Mouse (Mus musculus): ENCODE data around the gene P2rx7. TPM values are rescaled to one million over a fixed set of nuclear protein-coding genes. Genes with fewer than 3 reads are reported as not detected.

P2rx7 gene
- polyA plus RNA-seq, 1 experiment from 2014 or later, result 1.8 TPM

DNA sequence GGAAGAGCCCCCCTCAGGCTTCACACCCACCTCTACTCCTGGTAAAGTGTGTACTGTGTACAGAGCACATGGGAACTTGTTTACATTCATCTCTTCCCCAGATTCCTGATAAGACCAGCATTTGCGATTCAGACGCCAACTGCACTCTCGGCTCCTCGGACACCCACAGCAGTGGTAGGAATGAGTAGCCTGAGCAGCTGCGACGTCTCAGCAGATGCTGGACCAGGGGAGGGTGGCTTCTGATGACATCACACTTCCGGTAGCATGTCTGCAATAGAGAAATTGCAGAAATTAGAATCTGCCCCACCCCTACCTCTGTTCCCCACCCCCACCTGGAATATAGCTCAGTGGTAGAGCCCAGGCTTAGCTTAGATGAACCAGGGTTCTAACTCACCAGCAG lies 74.7 kb downstream of the P2rx7 start:
- no peak for ATAC-seq (replicated peaks; ENCODE audit: low FRiP score, low TSS enrichment, low read depth)
- no peak overlapping the region for H3K27ac ChIP-seq (ENCODE audit: low read depth)

DNA sequence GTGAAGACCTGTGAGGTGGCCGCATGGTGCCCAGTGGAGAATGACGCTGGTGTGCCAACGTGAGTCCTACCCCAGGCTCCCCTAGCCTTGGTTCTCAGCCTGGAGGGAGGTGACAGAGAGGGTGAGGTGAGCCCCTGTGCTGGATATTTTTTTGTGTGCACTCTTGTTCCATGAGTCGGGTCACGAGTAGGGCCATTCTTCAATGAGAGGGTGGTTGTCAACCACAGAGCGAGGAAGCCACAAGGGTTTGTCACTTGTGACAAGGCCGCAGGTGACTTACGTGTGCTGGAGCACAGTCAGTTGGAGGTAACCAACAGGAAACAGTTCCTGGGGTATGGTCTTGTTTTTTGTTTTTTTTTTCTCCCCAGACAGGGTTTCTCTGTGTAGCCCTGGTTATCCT lies 75.5 kb downstream of the P2rx7 start:
- H3K9ac ChIP-seq (ENCODE audit: low read length), result no peak overlapping the region
- H3K4me1 ChIP-seq (replicated peaks; ENCODE audit: control insufficient read depth, insufficient read depth, low read length), result no peaks in the 10 kb centered on the region
- DNase-seq (ENCODE audit: low spot score) (no peak), ATAC-seq (replicated peaks; ENCODE audit: low FRiP score, low TSS enrichment, low read depth) (no peak)
- 89% methylated on average over 8 of the region's 8 CpGs for WGBS
- peaks cover 3% of the 10 kb centered on the region; the same call in 1 of the 2 replicates for H3K9me3 ChIP-seq (ENCODE audit: control insufficient read depth, low read length)
- H3K4me2 ChIP-seq (ENCODE audit: low read length), result no peak overlapping the region
- no peaks in the 10 kb centered on the region for H3K27me3 ChIP-seq (replicated peaks; ENCODE audit: control insufficient read depth, insufficient read depth, low read length)
- H3K27ac ChIP-seq (ENCODE audit: low read depth), result no peak overlapping the region
- H3K4me3 ChIP-seq (ENCODE audit: low read depth, low read length), result no peak overlapping the region
- H3K36me3 ChIP-seq (ENCODE audit: control insufficient read depth, insufficient read depth, low read length), result no peaks in the 10 kb centered on the region

More for the DNA sequence above, 74.7 kb downstream of the P2rx7 start:
- Histone ChIP-seq H3K4me1 (replicated peaks; ENCODE audit: control insufficient read depth, insufficient read depth, low read length) (no peaks in the 10 kb centered on the region), H3K36me3 (ENCODE audit: control insufficient read depth, insufficient read depth, low read length) (no peaks in the 10 kb centered on the region), H3K4me3 (ENCODE audit: low read depth, low read length) (no peak overlapping the region), H3K27me3 (replicated peaks; ENCODE audit: control insufficient read depth, insufficient read depth, low read length) (no peaks in the 10 kb centered on the region), H3K9ac (ENCODE audit: low read length) (0 out of 2 replicates have a peak overlapping the region, but pooled peaks have one; percentile 13), H3K9me3 (ENCODE audit: control insufficient read depth, low read length) (peaks cover 3% of the 10 kb centered on the region; the same call in 1 of the 2 replicates), H3K4me2 (ENCODE audit: low read length) (no peak overlapping the region)
- 39% methylated on average over 7 of the region's 7 CpGs for WGBS
- DNase-seq (ENCODE audit: low spot score), result no peak

DNA sequence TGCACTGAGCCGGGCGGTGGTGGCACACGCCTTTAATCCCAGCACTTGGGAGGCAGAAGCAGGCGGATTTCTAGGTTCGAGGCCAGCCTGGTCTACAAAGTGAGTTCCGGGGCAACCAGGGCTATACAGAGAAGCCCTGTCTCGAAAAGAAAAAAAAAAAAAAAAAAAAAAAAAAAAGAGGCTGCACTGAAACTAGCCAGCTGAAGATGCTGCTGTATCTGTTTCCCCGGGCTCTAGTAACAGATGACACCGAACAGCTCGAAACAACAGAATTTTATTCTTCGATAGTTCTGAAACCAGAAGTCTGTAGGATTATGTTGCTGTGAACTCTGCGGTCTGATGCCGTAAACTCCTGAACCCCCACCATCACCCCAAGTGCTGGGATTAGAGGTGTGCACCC lies 81.7 kb downstream of the P2rx7 start:
- no peaks in the 10 kb centered on the region for H3K27me3 ChIP-seq (replicated peaks; ENCODE audit: control insufficient read depth, insufficient read depth, low read length)
- 85% methylated on average over 13 of the region's 13 CpGs for WGBS
- no peak overlapping the region for H3K4me2 ChIP-seq (ENCODE audit: low read length)
- H3K4me3 ChIP-seq (ENCODE audit: low read depth, low read length), result no peak overlapping the region
- H3K4me1 ChIP-seq (replicated peaks; ENCODE audit: control insufficient read depth, insufficient read depth, low read length), result no peaks in the 10 kb centered on the region
- ATAC-seq (replicated peaks; ENCODE audit: low FRiP score, low TSS enrichment, low read depth) (no peak; the same call in 1 of the 2 replicates), DNase-seq (ENCODE audit: low spot score) (no peak)
- 0 out of 2 replicates have a peak, but pooled peaks cover 2% of the 10 kb centered on the region for H3K36me3 ChIP-seq (ENCODE audit: control insufficient read depth, insufficient read depth, low read length)
- peaks cover 3% of the 10 kb centered on the region; the same call in 1 of the 2 replicates for H3K9me3 ChIP-seq (ENCODE audit: control insufficient read depth, low read length)
- H3K27ac ChIP-seq (ENCODE audit: low read depth), result no peak overlapping the region
- H3K9ac ChIP-seq (ENCODE audit: low read length), result no peak overlapping the region

DNA sequence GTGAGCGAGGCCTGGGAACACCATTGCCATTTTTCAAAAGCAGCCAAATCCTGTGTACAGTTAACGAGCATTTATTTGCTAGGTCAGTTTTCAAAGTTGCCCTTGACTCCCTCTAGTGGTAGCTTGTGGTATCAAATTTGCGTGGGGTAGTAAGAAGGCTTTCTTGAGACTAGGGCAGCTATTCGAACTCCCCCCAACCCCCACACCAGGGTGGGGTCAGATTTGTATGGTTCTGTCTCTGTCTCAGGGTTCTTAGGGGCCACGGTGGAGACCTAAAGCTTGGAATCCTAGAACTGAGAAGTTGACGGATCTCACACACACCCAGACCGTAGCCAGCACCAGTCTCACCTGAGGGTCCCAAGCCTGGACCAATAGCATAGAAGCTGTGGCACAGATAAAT lies 82.4 kb downstream of the P2rx7 start:
- peaks cover 3% of the 10 kb centered on the region; the same call in 1 of the 2 replicates for H3K9me3 ChIP-seq (ENCODE audit: control insufficient read depth, low read length)
- no peak overlapping the region for H3K27ac ChIP-seq (ENCODE audit: low read depth)
- H3K36me3 ChIP-seq (ENCODE audit: control insufficient read depth, insufficient read depth, low read length), result 0 out of 2 replicates have a peak, but pooled peaks cover 2% of the 10 kb centered on the region
- no peaks in the 10 kb centered on the region for H3K27me3 ChIP-seq (replicated peaks; ENCODE audit: control insufficient read depth, insufficient read depth, low read length)
- H3K4me2 ChIP-seq (ENCODE audit: low read length), result no peak overlapping the region
- H3K9ac ChIP-seq (ENCODE audit: low read length), result no peak overlapping the region
- WGBS, result 20% methylated on average over 7 of the region's 7 CpGs
- H3K4me3 ChIP-seq (ENCODE audit: low read depth, low read length), result no peak overlapping the region
- no peaks in the 10 kb centered on the region for H3K4me1 ChIP-seq (replicated peaks; ENCODE audit: control insufficient read depth, insufficient read depth, low read length)
- ATAC-seq (replicated peaks; ENCODE audit: low FRiP score, low TSS enrichment, low read depth) (peak; percentile 51), DNase-seq (ENCODE audit: low spot score) (peak; percentile 88)

DNA sequence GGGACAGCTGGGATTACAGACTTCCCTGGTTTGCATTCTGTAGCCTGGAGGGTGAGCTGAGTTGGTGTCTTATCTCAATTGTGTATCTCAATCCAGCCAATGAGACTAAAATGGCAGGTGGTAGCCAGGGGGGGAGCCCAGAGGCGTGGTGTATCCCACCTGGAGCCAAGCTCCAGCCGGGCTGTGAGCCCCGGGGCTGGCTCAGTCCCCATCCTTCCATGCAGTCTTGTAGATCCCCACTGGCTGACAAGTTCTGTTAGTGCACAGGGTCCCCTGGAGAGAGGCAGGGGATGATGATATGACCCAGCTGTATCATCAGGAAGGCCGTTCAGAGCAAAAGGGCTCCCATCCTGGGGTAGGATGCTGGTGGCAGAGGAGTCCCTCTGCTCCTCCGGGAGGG lies 82.9 kb downstream of the P2rx7 start:
- Histone ChIP-seq H3K36me3 (ENCODE audit: control insufficient read depth, insufficient read depth, low read length) (0 out of 2 replicates have a peak, but pooled peaks cover 2% of the 10 kb centered on the region), H3K4me2 (ENCODE audit: low read length) (no peak overlapping the region), H3K9me3 (ENCODE audit: control insufficient read depth, low read length) (peaks cover 3% of the 10 kb centered on the region; the same call in 1 of the 2 replicates), H3K4me1 (replicated peaks; ENCODE audit: control insufficient read depth, insufficient read depth, low read length) (peaks cover 3% of the 10 kb centered on the region; the same call in 1 of the 2 replicates), H3K27me3 (replicated peaks; ENCODE audit: control insufficient read depth, insufficient read depth, low read length) (no peaks in the 10 kb centered on the region), H3K27ac (ENCODE audit: low read depth) (no peak overlapping the region), H3K9ac (ENCODE audit: low read length) (no peak overlapping the region), H3K4me3 (ENCODE audit: low read depth, low read length) (no peak overlapping the region)
- DNase-seq (ENCODE audit: low spot score) (no peak), ATAC-seq (replicated peaks; ENCODE audit: low FRiP score, low TSS enrichment, low read depth) (no peak)
- 73% methylated on average over 5 of the region's 5 CpGs for WGBS

DNA sequence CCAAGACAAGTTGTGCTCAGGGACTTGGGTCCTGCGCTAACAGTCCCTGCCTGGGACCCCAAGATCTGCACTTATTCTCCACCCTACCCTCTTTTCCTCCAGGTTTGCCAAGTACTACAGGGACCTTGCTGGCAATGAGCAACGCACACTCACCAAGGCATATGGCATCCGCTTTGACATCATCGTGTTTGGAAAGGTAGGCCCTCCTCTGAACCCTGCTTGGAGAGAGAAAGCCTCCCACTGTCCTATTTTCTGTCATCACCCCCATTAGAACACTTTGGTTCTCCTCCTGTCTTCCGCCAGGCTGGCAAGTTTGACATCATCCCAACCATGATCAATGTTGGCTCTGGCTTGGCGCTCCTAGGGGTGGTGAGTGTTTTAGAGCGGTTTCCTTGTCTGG lies 83.4 kb downstream of the P2rx7 start:
- Histone ChIP-seq H3K27ac (ENCODE audit: low read depth) (no peak overlapping the region), H3K9me3 (ENCODE audit: control insufficient read depth, low read length) (peaks cover 3% of the 10 kb centered on the region; the same call in 1 of the 2 replicates), H3K27me3 (replicated peaks; ENCODE audit: control insufficient read depth, insufficient read depth, low read length) (no peaks in the 10 kb centered on the region), H3K4me2 (ENCODE audit: low read length) (no peak overlapping the region), H3K36me3 (ENCODE audit: control insufficient read depth, insufficient read depth, low read length) (0 out of 2 replicates have a peak, but pooled peaks cover 2% of the 10 kb centered on the region), H3K4me3 (ENCODE audit: low read depth, low read length) (no peak overlapping the region), H3K9ac (ENCODE audit: low read length) (no peak overlapping the region), H3K4me1 (replicated peaks; ENCODE audit: control insufficient read depth, insufficient read depth, low read length) (peaks cover 6% of the 10 kb centered on the region; the same call in 1 of the 2 replicates)
- ATAC-seq (replicated peaks; ENCODE audit: low FRiP score, low TSS enrichment, low read depth) (no peak), DNase-seq (ENCODE audit: low spot score) (no peak)
- 93% methylated on average over 7 of the region's 7 CpGs for WGBS

DNA sequence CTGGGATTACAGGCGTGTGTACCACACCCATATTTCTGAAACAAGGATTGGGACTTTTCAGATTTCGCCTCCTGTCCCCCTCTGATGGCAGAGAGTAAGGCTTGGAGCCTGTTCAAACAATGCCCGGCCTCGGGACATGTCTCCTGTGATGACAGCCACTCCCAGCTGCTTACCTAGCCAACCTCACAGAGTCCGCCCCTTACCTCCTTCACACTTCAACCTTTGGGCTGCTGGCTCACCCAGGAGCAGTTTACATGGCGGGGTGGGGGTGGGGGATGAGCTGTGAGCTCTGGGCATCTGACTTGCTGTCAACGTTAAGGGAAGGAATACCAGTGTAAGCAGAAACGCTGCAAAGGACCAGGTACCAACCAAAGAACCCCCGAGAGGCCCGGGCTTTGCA lies 87.1 kb downstream of the P2rx7 start:
- H3K9ac ChIP-seq (ENCODE audit: low read length), result no peak overlapping the region
- H3K4me1 ChIP-seq (replicated peaks; ENCODE audit: control insufficient read depth, insufficient read depth, low read length), result peaks cover 10% of the 10 kb centered on the region
- no peaks in the 10 kb centered on the region for H3K27me3 ChIP-seq (replicated peaks; ENCODE audit: control insufficient read depth, insufficient read depth, low read length)
- no peak for ATAC-seq (replicated peaks; ENCODE audit: low FRiP score, low TSS enrichment, low read depth)
- no peak for DNase-seq (ENCODE audit: low spot score)
- no peak overlapping the region for H3K27ac ChIP-seq (ENCODE audit: low read depth)
- no peaks in the 10 kb centered on the region for H3K9me3 ChIP-seq (ENCODE audit: control insufficient read depth, low read length)
- no peak overlapping the region for H3K4me2 ChIP-seq (ENCODE audit: low read length)
- 73% methylated on average over 10 of the region's 10 CpGs for WGBS
- H3K4me3 ChIP-seq (ENCODE audit: low read depth, low read length), result no peak overlapping the region
- 0 out of 2 replicates have a peak, but pooled peaks cover 2% of the 10 kb centered on the region for H3K36me3 ChIP-seq (ENCODE audit: control insufficient read depth, insufficient read depth, low read length)

DNA sequence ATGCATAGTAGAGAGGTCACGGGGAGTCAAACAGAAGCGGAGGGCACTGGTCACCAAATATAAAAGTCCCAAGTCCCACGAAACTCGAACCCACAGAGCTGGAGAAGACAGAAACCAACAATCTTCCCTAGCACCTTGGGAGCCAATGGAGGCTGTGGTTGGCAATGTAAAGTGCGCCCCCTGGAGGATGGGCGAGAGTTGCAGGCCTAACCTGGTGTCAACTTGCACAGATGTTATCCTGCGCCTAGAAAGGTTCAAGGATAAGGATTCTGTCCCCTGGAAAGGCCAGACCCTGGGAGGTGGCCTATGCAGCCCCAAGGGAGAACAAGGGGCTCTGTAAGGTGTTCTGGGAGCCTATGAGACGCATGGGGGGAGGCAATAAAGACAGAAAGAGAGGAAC lies 87.6 kb downstream of the P2rx7 start:
- Histone ChIP-seq H3K4me1 (replicated peaks; ENCODE audit: control insufficient read depth, insufficient read depth, low read length) (peaks cover 10% of the 10 kb centered on the region), H3K4me2 (ENCODE audit: low read length) (no peak overlapping the region), H3K36me3 (ENCODE audit: control insufficient read depth, insufficient read depth, low read length) (0 out of 2 replicates have a peak, but pooled peaks cover 2% of the 10 kb centered on the region), H3K9me3 (ENCODE audit: control insufficient read depth, low read length) (no peaks in the 10 kb centered on the region), H3K4me3 (ENCODE audit: low read depth, low read length) (no peak overlapping the region), H3K9ac (ENCODE audit: low read length) (no peak overlapping the region), H3K27ac (ENCODE audit: low read depth) (peak overlapping the region; percentile 57; the same call in 1 of the 2 replicates), H3K27me3 (replicated peaks; ENCODE audit: control insufficient read depth, insufficient read depth, low read length) (no peaks in the 10 kb centered on the region)
- DNase-seq (ENCODE audit: low spot score) (peak; percentile 81), ATAC-seq (replicated peaks; ENCODE audit: low FRiP score, low TSS enrichment, low read depth) (no peak)
- WGBS, result 73% methylated on average over 8 of the region's 8 CpGs

Measured in intestine, embryonic 14.5 days (tissue).